Comparison of ENCODE assay signal across 8 mouse cellular contexts in genomic region chr7:112720989-112721337, GRCm38 (mm10). TPM values are rescaled to one million over a fixed set of nuclear protein-coding genes. Genes with fewer than 3 reads are reported as not detected.
DNase-seq lines count a peak whose midpoint lies in the region; ATAC-seq and TF ChIP-seq lines count a peak whose summit lies in the region.

No protein-coding gene starts in this region.

- no peaks in the 10 kb centered on the region for H3K27me3 ChIP-seq in kidney, embryonic 14.5 days (ENCODE audit: control insufficient read depth, insufficient read depth, low read length)
- no peaks in the 10 kb centered on the region for H3K27me3 ChIP-seq in hindbrain, postnatal 0 days (ENCODE audit: insufficient read depth, low read length)
- H3K27me3 ChIP-seq in myocyte (ENCODE audit: control insufficient read depth, insufficient read depth, insufficient read length): no peaks in the 10 kb centered on the region

- H3K4me1 ChIP-seq in kidney, embryonic 14.5 days (ENCODE audit: control insufficient read depth, insufficient read depth, low read length): peaks cover 57% of the 10 kb centered on the region
- H3K4me1 ChIP-seq in embryonic fibroblast, embryonic 13.5 days (ENCODE audit: control insufficient read depth, insufficient read depth, low read length): peaks cover 31% of the 10 kb centered on the region
- H3K4me1 ChIP-seq in hindbrain, postnatal 0 days (ENCODE audit: insufficient read depth, low read length): peaks cover 30% of the 10 kb centered on the region

- DNase-seq in kidney, adult 11 months: no peak
- no peak for DNase-seq in hindbrain, postnatal 0 days (ENCODE audit: low spot score)
- DNase-seq in gastrocnemius, postnatal 14 days: no peak
- no peak for DNase-seq in right cerebral cortex, adult 18-20 months

- H3K9ac ChIP-seq in kidney, embryonic 14.5 days (ENCODE audit: low read depth, low read length): 0 out of 2 replicates have a peak overlapping the region, but pooled peaks have one; percentile 14
- H3K9ac ChIP-seq in hindbrain, postnatal 0 days (replicated peaks; ENCODE audit: low read length): no peak overlapping the region; the same call in 1 of the 2 replicates

- H3K4me3 ChIP-seq in kidney, embryonic 14.5 days (ENCODE audit: low read length): no peak overlapping the region
- no peak overlapping the region for H3K4me3 ChIP-seq in embryonic fibroblast, embryonic 13.5 days (ENCODE audit: insufficient read depth, low read length)
- H3K4me3 ChIP-seq in hindbrain, postnatal 0 days (ENCODE audit: low read length): no peak overlapping the region
- H3K4me3 ChIP-seq in myocyte: no peak overlapping the region

- no peaks in the 10 kb centered on the region for H3K36me3 ChIP-seq in kidney, embryonic 14.5 days (ENCODE audit: control insufficient read depth, insufficient read depth, low read length)
- H3K36me3 ChIP-seq in hindbrain, postnatal 0 days (ENCODE audit: insufficient read depth, low read length): no peaks in the 10 kb centered on the region
- H3K36me3 ChIP-seq in myocyte (ENCODE audit: control insufficient read depth, insufficient read depth): no peaks in the 10 kb centered on the region

- peaks cover 91% of the 10 kb centered on the region for H3K79me2 ChIP-seq in myocyte (ENCODE audit: control insufficient read depth, insufficient read depth)

- peak overlapping the region; percentile 21; the same call in 1 of the 2 replicates for H3K4me2 ChIP-seq in kidney, embryonic 14.5 days (replicated peaks; ENCODE audit: low read depth, low read length)
- H3K4me2 ChIP-seq in hindbrain, postnatal 0 days (ENCODE audit: low read depth, low read length): peak overlapping the region; percentile 44
- H3K4me2 ChIP-seq in myocyte (ENCODE audit: low read depth): peak overlapping the region; percentile 96

- H3K27ac ChIP-seq in kidney, embryonic 14.5 days (ENCODE audit: low read depth, low read length): peak overlapping the region; percentile 24; the same call in 1 of the 2 replicates
- H3K27ac ChIP-seq in embryonic fibroblast, embryonic 13.5 days (ENCODE audit: insufficient read depth, low read length): peak overlapping the region; percentile 18
- peak overlapping the region; percentile 22; the same call in 1 of the 2 replicates for H3K27ac ChIP-seq in hindbrain, postnatal 0 days

- no peak overlapping the region for H3ac ChIP-seq in myocyte (ENCODE audit: control insufficient read depth, insufficient read length)

- WGBS in kidney, embryonic 14.5 days: 19% methylated on average over 4 of the region's 4 CpGs
- 11% methylated on average over 4 of the region's 4 CpGs for WGBS in hindbrain, postnatal 0 days

- H3K9me3 ChIP-seq in kidney, embryonic 14.5 days (ENCODE audit: control insufficient read depth, low read length): no peaks in the 10 kb centered on the region
- no peaks in the 10 kb centered on the region for H3K9me3 ChIP-seq in hindbrain, postnatal 0 days (ENCODE audit: low read length)

- TF ChIP-seq POLR2A in embryonic fibroblast, embryonic 13.5 days (IDR thresholded peaks at IDR 0.05; ENCODE audit: low read depth, low read length): no peak
- no peak for TF ChIP-seq POLR2A in myocyte (IDR thresholded peaks at IDR 0.05; ENCODE audit: insufficient read length, low read depth)

- TF ChIP-seq CTCF in embryonic fibroblast, embryonic 13.5 days (IDR thresholded peaks at IDR 0.05; ENCODE audit: borderline replicate concordance, insufficient read depth, low read length): no peak
- no peak for TF ChIP-seq CTCF in hindbrain, postnatal 0 days (IDR thresholded peaks at IDR 0.05; ENCODE audit: low read depth)

- ATAC-seq in kidney, embryonic 14.5 days (ENCODE audit: low FRiP score, low TSS enrichment): no peak
- no peak; the same call in 1 of the 2 replicates for ATAC-seq in hindbrain, postnatal 0 days
- no peak for ATAC-seq in erythroid progenitor cell, adult 5-6 weeks (replicated peaks; ENCODE audit: low FRiP score, poor library complexity, severe bottlenecking)

- intact Hi-C loops in gastrocnemius, postnatal 14 days (cut with DNase I; ENCODE audit: low total_unique reads): no loop called here

TF ChIP-seq in myocyte, 11 proteins besides CTCF, POLR2A, EP300 and RAD21:
- TF ChIP-seq MAX (IDR thresholded peaks at IDR 0.05; ENCODE audit: low read depth) (no peak), CEBPB (IDR thresholded peaks at IDR 0.05; ENCODE audit: insufficient read depth, poor library complexity, severe bottlenecking) (no peak), POLR2AphosphoS2 (IDR thresholded peaks at IDR 0.05; ENCODE audit: insufficient read length, low read depth) (no peak), TCF12 (IDR thresholded peaks at IDR 0.05; ENCODE audit: insufficient read depth, poor library complexity, severe bottlenecking) (no peak), MYOD1 (IDR thresholded peaks at IDR 0.05; ENCODE audit: control insufficient read depth in 1 of 3, insufficient read length in 2 of 3, low read depth in 2 of 3) (no peak), E2F4 (IDR thresholded peaks at IDR 0.05; ENCODE audit: insufficient read depth) (no peak), SRF (IDR thresholded peaks at IDR 0.05; ENCODE audit: control insufficient read depth, insufficient read length, low read depth) (no peak), USF1 (IDR thresholded peaks at IDR 0.05; ENCODE audit: low read depth) (no peak), MYOG (IDR thresholded peaks at IDR 0.05; ENCODE audit: control insufficient read depth in 1 of 3, insufficient read depth in 1 of 3, insufficient read length in 2 of 3, low read depth in 2 of 3) (no peak), REST (IDR thresholded peaks at IDR 0.05; ENCODE audit: insufficient read depth, insufficient read length) (no peak), TCF3 (IDR thresholded peaks at IDR 0.05; ENCODE audit: insufficient read length, low read depth) (no peak)

RNA-seq across cellular contexts. Expression of gene Tead1, which starts 41.8 kb away (rescaled TPM):
- 30.1 and 36.8 TPM in 2 replicates for polyA plus RNA-seq in kidney, embryonic 14.5 days (2014; fragmentation: Nextera tagmentation; extraction: Ambion mirVana)
- polyA plus RNA-seq in embryonic fibroblast, embryonic 13.5 days (2011; ENCODE audit: insufficient read length, low read depth, missing spikeins): 209 and 224 TPM in 2 replicates
- 25.6 and 32.4 TPM in 2 replicates for total RNA-seq in hindbrain, postnatal 0 days (2014; rRNA removed)
- polyA plus RNA-seq in hindbrain, postnatal 0 days (2015; fragmentation: Nextera tagmentation; extraction: Ambion mirVana): 10.2 and 14.3 TPM in 2 replicates
- 18.8 TPM for polyA plus RNA-seq in myocyte (2012; fragmentation: generic; extraction: Trizol)
- total RNA-seq in erythroid progenitor cell, adult 5-6 weeks (2015; ENCODE audit: low replicate concordance): not detected in 2 replicates
- not detected in 2 replicates for total RNA-seq in erythroid progenitor cell, adult 5-6 weeks (2017; ENCODE audit: low replicate concordance)
- total RNA-seq in gastrocnemius, postnatal 14 days (2021): 100 to 1,000 TPM; 106 to 120 TPM

Comparison
In these comparisons a context has a peak if more than half of its experiments do, and no peak if none do; other contexts are left out.
1. H3K4me2 ChIP-seq: peak in every context shown above with its lines; median percentile 96 in myocyte; 44 in hindbrain, postnatal 0 days; 21 in kidney, embryonic 14.5 days.